Mouse (Mus musculus): ENCODE measurements at regions not wholly inside any gene's neighbourhood (a gene's known extent, or its start where the extent isn't known, plus 50 kb on each side); places are given as distances from the start of the nearest gene placed in this dataset.

GRCm38 (mm10) chr1:42474831-42475230, 220.7 kb upstream of the Pou3f3 start:
- no peak for DNase-seq

GRCm38 (mm10) chr1:42475629-42476028, 219.9 kb upstream of the Pou3f3 start:
- no peak for DNase-seq

GRCm38 (mm10) chr1:42480348-42480920, 215.1 kb upstream of the Pou3f3 start:
- no peak for DNase-seq

DNA sequence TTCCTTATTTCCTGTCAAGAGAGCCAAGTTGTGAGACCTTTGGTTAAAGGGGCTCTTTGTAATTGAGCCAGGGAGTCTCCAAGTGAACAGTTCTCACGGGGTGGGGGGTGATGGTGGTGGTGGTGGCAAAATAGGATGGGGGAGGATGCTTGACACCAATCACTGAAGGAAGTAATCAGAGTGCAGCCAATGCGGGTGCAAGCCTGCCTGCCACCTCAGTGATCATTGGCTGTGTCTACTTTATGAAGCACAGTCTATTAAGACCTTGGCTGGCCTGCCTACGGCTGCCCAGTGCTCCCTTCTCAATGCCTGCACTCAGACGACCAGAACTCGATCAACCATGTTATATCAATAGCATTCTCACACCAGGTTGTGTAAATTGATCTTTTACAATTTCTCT, 206.0 kb upstream of the Pou3f3 start:
- DNase-seq: no peak

- DNase-seq: peak; percentile 65
These were observed 204.5 kb upstream of the Pou3f3 start for GRCm38 (mm10) chr1:42490856-42491643.

GRCm38 (mm10) chr1:42491644-42492277, 203.8 kb upstream of the Pou3f3 start:
- DNase-seq: peak; percentile 21

DNA sequence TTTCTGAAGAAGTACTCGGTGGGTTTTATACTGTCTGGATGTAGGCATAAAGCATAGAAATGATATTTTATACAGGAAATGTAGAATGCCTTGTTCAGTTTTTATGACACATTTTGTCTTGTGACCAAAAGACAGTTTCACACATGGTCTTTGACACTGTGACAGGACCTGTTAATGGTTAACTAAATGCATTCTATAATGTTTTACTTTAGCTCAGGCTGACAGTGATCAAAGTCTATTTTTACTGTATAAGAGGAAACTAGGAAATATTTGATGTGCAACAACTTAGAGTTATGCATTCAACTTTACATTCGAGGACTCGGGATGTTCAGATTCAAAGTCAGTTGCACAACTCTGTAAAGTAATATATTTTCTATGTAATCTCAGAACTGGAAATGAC, 199.5 kb upstream of the Pou3f3 start:
- DNase-seq: no peak

GRCm38 (mm10) chr1:42496433-42496832, 199.1 kb upstream of the Pou3f3 start:
- DNase-seq: no peak

DNA sequence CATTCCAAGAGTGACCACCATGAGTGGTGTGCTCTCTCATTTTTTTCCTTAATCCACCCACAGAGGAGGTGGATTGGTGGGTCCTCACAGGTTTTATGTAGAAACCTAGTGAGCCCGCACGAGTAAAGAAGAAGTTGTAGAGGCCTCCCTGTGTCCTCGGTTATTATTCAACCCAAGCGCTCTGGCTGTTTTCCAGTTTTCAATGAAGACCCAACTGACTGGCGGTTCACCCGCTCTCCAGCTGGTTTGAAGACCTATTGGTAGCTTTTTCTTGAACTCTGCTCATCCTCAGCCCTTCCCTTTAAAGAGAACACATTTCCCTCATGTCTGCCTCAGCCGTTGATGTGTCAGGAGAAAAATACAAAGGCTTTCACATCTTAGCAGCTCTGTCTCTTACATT, 196.7 kb upstream of the Pou3f3 start:
- peak; percentile 76 for DNase-seq

GRCm38 (mm10) chr1:42504491-42504890, 191.1 kb upstream of the Pou3f3 start:
- no peak for DNase-seq

DNA sequence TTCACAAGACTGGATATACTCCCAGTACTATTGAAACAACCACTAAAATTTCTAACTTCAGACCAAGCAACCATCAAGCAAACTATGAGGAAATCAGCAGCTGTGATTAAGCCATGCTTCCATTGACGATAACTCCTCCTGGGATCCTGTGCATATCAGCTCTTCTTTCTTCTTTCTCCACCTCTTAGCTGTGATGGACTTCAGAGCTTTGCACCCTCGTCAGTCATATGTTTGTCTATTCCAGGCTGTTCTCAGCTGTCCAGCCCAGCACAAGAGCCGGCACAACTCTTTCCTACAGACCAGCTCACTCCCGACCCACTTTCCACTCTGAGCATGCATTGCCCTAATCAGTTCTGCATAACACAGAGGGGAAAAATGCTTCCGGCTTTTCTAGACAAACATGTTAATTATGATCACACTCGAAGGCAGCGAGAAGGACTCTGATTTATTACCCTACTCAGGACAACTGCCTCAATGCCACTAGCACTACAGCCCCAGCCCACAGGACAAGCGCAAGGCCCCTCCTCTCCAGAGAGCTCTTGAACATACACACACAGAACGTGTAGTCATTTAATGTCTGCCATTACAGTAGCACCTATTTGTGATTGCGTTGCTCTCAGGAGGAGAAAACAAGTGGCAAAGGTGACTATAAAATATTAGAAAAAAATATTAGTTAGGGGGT, 190.4 kb upstream of the Pou3f3 start:
- no peak for DNase-seq

DNA sequence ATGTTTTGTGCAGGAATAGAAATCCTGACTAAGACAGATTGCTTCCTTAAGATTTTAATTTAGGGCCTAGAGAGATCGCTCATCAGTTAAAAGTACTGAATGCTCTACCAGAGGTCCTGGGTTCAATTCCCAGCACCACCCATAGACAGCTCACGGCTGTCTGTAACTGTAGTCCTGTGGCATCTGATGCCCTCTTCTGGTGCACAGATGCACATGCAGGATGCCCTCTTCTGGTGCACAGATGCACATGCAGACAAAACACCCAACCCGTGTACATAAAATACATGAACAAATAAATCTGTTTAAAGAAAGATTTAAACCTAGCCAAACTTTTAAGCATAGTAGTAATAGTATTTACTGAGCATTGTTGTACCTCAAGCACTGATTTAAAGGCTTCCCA, 181.2 kb upstream of the Pou3f3 start:
- no peak for DNase-seq

- DNase-seq: peak; percentile 3
These were observed 171.2 kb upstream of the Pou3f3 start for GRCm38 (mm10) chr1:42524401-42524800.

GRCm38 (mm10) chr1:42527746-42528476, 167.7 kb upstream of the Pou3f3 start:
- DNase-seq: peak; percentile 4

DNA sequence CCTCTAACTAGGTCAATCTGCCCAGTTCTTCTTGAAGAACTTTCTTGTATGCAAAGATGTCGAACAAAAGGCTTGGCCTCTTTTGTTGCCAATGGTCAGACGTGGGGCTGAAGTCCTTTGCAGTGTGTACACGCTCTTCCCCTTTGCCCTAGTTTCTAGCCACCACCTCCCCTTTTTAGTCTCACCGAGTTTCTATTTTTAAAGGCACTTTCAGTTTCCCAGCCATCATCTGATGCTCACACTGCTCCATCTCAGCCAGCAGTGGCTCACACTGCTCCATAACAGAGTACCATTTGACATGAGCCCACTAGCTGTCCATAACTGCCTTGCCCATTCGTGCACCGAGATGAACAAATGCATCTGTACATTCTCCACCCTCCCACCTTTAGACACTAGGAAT, 162.7 kb upstream of the Pou3f3 start:
- no peak for DNase-seq

GRCm38 (mm10) chr1:42539066-42539539, 156.5 kb upstream of the Pou3f3 start:
- no peak for DNase-seq

GRCm38 (mm10) chr1:42539541-42540520, 155.7 kb upstream of the Pou3f3 start:
- peak; percentile 12 for DNase-seq

- no peak for DNase-seq
These were observed 153.6 kb upstream of the Pou3f3 start for GRCm38 (mm10) chr1:42541991-42542390.

- peak; percentile 6 for DNase-seq
These were observed 152.6 kb upstream of the Pou3f3 start for GRCm38 (mm10) chr1:42542846-42543549.

DNA sequence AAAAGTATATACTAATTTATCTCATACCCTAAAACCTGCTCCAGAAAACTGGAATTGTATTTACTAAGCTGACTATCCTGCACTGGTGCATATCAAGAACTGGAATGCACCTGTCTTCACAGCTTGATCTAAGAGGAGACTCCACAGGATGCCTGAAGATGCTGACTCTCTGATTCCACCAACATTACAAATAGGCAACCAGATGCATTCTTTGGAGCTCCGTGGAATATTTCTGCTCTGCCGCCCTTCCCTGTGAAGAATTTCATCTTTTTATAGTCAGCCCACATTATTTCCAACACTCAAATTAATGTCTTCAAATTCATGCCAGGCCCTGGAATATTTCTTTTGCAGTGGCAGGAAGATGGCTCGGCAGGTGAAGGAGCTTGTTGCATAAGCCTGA, 148.7 kb upstream of the Pou3f3 start:
- no peak for DNase-seq

GRCm38 (mm10) chr1:42557301-42557700, 138.3 kb upstream of the Pou3f3 start:
- no peak for DNase-seq
